Mouse (Mus musculus): ENCODE measurements around the gene Gm6993. TPM values are rescaled to one million over a fixed set of nuclear protein-coding genes. Genes with fewer than 3 reads are reported as not detected.

Gene Gm6993
- polyA plus RNA-seq, 1 experiment from 2014 or later: not detected

- WGBS: 94% methylated on average over 6 of the region's 6 CpGs
- H3K4me3 ChIP-seq (ENCODE audit: low read depth, low read length): no peak overlapping the region
- ATAC-seq (ENCODE audit: low read depth): no peak
- H3K9ac ChIP-seq (replicated peaks; ENCODE audit: low read depth, low read length): no peak overlapping the region
- H3K4me2 ChIP-seq (ENCODE audit: low read depth, low read length): no peak overlapping the region
- H3K9me3 ChIP-seq (ENCODE audit: control insufficient read depth, low read length): no peaks in the 10 kb centered on the region
- H3K27ac ChIP-seq (ENCODE audit: low read depth, low read length): no peak overlapping the region
- H3K4me1 ChIP-seq (ENCODE audit: control insufficient read depth, insufficient read depth, low read length): no peaks in the 10 kb centered on the region
- H3K36me3 ChIP-seq (ENCODE audit: control insufficient read depth, insufficient read depth, low read length): no peaks in the 10 kb centered on the region
- H3K27me3 ChIP-seq (ENCODE audit: control insufficient read depth, insufficient read depth, low read length): no peaks in the 10 kb centered on the region
Observed at GRCm38 (mm10) chr12:31235018-31235417, 5.6 kb upstream of the Gm6993 start.

DNA sequence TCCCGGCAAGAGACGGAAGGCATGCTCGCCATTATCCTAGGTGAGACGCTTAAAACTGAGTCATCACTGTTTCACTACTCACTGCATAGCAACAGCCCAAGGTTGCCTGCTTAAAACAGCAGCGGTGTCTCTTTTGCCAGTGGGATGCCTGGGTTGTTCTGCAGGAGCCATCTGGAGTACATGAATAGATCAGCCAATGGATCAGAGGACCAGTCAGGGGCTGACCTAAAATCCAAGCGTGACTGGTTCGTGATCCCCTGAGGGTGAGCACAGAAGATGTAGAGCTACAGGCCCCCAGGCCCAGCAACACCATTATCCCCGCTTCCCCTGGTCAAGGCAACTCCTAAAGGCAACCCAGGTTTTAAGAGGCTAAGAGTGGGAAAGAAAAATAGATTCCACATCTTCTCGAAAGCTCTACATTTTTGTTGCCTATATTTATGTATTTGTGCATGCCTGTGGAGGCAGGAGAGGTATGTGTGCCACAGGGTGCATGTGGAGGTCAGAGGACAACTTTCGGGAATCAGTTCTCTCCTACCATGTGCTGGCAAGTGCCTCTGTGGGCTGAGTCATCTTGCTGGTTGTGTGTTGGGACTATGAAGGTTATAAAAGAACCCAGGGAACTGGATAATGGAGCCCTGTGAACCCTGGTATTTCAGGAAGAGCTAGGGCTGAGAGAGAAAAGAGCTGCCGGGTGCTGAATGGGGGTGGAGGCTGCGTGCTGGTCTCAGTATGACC, 3.5 kb upstream of the Gm6993 start:
- H3K4me2 ChIP-seq (ENCODE audit: low read depth, low read length): no peak overlapping the region
- no peak for ATAC-seq (ENCODE audit: low read depth)
- no peak overlapping the region for H3K9ac ChIP-seq (replicated peaks; ENCODE audit: low read depth, low read length)
- WGBS: 60% methylated on average over 12 of the region's 12 CpGs
- no peak overlapping the region for H3K4me3 ChIP-seq (ENCODE audit: low read depth, low read length)
- H3K27me3 ChIP-seq (ENCODE audit: control insufficient read depth, insufficient read depth, low read length): no peaks in the 10 kb centered on the region
- H3K9me3 ChIP-seq (ENCODE audit: control insufficient read depth, low read length): no peaks in the 10 kb centered on the region
- H3K27ac ChIP-seq (ENCODE audit: low read depth, low read length): no peak overlapping the region
- no peaks in the 10 kb centered on the region for H3K36me3 ChIP-seq (ENCODE audit: control insufficient read depth, insufficient read depth, low read length)
- no peaks in the 10 kb centered on the region for H3K4me1 ChIP-seq (ENCODE audit: control insufficient read depth, insufficient read depth, low read length)

DNA sequence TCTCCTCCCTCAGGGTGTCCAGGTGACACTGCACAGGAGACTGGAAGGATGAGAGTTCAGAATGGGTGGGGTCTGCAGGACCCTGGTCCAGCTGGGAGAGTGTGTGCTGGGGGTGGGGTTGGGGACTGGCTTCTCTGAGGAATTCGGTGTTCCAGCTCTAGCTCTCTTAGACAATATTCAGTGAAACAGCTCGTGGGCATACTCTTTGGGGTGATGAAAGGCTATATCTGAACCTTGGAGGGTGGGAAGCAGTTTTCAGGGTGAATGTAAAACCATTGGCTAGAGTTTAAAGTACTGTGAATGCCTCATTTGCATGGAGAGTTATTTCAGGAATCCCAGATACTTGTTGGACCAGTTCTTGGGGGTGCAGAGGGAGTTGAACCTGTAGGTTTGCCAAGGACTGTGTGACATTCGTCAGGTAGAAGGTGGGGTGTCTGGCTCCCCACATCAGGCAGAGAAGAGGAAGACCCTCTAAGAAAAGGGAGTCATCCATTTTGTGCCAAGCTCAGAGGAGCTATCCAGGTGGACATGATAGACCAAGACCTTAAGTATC, 1.5 kb upstream of the Gm6993 start:
- ATAC-seq (ENCODE audit: low read depth): no peak
- Histone ChIP-seq H3K4me1 (ENCODE audit: control insufficient read depth, insufficient read depth, low read length) (no peaks in the 10 kb centered on the region), H3K27ac (ENCODE audit: low read depth, low read length) (no peak overlapping the region), H3K27me3 (ENCODE audit: control insufficient read depth, insufficient read depth, low read length) (no peaks in the 10 kb centered on the region), H3K9me3 (ENCODE audit: control insufficient read depth, low read length) (no peaks in the 10 kb centered on the region), H3K9ac (replicated peaks; ENCODE audit: low read depth, low read length) (no peak overlapping the region), H3K4me2 (ENCODE audit: low read depth, low read length) (no peak overlapping the region), H3K4me3 (ENCODE audit: low read depth, low read length) (no peak overlapping the region), H3K36me3 (ENCODE audit: control insufficient read depth, insufficient read depth, low read length) (no peaks in the 10 kb centered on the region)
- 88% methylated on average over 3 of the region's 3 CpGs for WGBS

DNA sequence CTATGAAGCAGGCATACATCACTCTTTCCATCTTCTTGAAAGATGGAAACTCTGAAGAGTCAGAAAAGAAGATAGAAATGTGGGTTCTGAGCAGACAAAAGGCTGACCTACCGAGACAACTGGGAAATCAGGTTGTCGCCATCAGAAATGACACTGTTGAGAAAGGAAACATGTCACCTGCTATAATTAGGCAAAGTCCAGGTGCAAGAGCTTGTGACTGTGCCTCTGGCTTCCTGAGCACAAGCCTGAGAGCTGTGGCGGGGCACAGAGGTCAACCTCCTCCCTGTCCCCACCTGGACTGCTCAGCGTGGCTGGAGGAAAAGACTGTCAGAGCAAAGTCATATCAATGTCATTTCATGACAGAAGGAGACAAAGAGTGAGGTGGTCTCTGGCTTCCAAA, 772 bp upstream of the Gm6993 start:
- H3K4me3 ChIP-seq (ENCODE audit: low read depth, low read length): no peak overlapping the region
- no peak overlapping the region for H3K4me2 ChIP-seq (ENCODE audit: low read depth, low read length)
- no peak for ATAC-seq (ENCODE audit: low read depth)
- no peaks in the 10 kb centered on the region for H3K4me1 ChIP-seq (ENCODE audit: control insufficient read depth, insufficient read depth, low read length)
- no peaks in the 10 kb centered on the region for H3K36me3 ChIP-seq (ENCODE audit: control insufficient read depth, insufficient read depth, low read length)
- H3K9ac ChIP-seq (replicated peaks; ENCODE audit: low read depth, low read length): no peak overlapping the region
- no peaks in the 10 kb centered on the region for H3K27me3 ChIP-seq (ENCODE audit: control insufficient read depth, insufficient read depth, low read length)
- 89% methylated on average over 4 of the region's 4 CpGs for WGBS
- H3K27ac ChIP-seq (ENCODE audit: low read depth, low read length): no peak overlapping the region
- no peaks in the 10 kb centered on the region for H3K9me3 ChIP-seq (ENCODE audit: control insufficient read depth, low read length)

- H3K27ac ChIP-seq (ENCODE audit: low read depth, low read length): no peak overlapping the region
- no peaks in the 10 kb centered on the region for H3K9me3 ChIP-seq (ENCODE audit: control insufficient read depth, low read length)
- H3K36me3 ChIP-seq (ENCODE audit: control insufficient read depth, insufficient read depth, low read length): no peaks in the 10 kb centered on the region
- ATAC-seq (ENCODE audit: low read depth): no peak
- H3K4me3 ChIP-seq (ENCODE audit: low read depth, low read length): no peak overlapping the region
- no peaks in the 10 kb centered on the region for H3K4me1 ChIP-seq (ENCODE audit: control insufficient read depth, insufficient read depth, low read length)
- 80% methylated on average over 6 of the region's 6 CpGs for WGBS
- no peak overlapping the region for H3K9ac ChIP-seq (replicated peaks; ENCODE audit: low read depth, low read length)
- no peaks in the 10 kb centered on the region for H3K27me3 ChIP-seq (ENCODE audit: control insufficient read depth, insufficient read depth, low read length)
- no peak overlapping the region for H3K4me2 ChIP-seq (ENCODE audit: low read depth, low read length)
Observed at GRCm38 (mm10) chr12:31241595-31242342, 1.2 kb downstream of the Gm6993 start.

DNA sequence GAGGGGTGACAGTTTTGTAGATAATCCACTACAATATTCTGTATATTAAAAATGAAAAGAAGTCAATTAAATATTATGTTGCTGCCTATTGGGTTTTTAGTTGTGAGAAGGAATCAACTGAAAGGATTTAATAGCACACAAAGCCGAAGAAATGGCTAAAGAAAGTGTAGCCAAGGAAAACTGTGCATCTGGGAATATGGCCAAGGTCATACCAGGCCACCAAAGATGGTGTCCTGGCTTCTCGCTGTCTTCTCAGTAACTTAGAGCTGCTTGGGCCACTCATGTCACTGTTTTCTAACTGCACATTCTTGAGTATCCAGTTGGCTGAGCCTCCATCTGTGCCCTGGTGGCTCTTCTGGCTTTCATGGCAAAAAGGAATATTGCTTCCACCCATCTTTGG, 3.4 kb downstream of the Gm6993 start:
- H3K9me3 ChIP-seq (ENCODE audit: control insufficient read depth, low read length): no peaks in the 10 kb centered on the region
- no peak for ATAC-seq (ENCODE audit: low read depth)
- WGBS: 85% methylated on average over 2 of the region's 2 CpGs
- no peaks in the 10 kb centered on the region for H3K27me3 ChIP-seq (ENCODE audit: control insufficient read depth, insufficient read depth, low read length)
- H3K27ac ChIP-seq (ENCODE audit: low read depth, low read length): no peak overlapping the region
- no peak overlapping the region for H3K4me3 ChIP-seq (ENCODE audit: low read depth, low read length)
- no peak overlapping the region for H3K4me2 ChIP-seq (ENCODE audit: low read depth, low read length)
- H3K36me3 ChIP-seq (ENCODE audit: control insufficient read depth, insufficient read depth, low read length): no peaks in the 10 kb centered on the region
- no peaks in the 10 kb centered on the region for H3K4me1 ChIP-seq (ENCODE audit: control insufficient read depth, insufficient read depth, low read length)
- no peak overlapping the region for H3K9ac ChIP-seq (replicated peaks; ENCODE audit: low read depth, low read length)

DNA sequence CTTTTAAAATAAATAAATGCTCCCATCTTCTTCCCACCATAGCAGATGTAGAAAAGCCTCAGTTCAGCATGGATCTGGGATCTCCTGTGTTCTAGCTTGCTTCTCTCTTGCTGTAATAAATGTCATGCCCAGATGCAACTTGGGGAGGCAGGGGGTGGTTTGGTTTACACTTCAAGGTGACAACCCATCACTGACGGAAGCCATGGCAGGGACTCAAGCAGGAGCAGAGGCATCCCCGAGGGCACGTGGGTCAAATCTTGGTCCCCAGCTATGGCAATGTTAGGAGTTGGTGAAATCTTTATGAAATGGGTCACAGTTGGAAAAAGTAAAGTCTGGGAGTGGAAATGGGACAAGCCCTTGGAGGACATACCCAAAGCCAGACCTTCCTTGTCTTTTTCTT, 4.1 kb downstream of the Gm6993 start:
- whole genome bisulfite sequencing: 93% methylated on average over 3 of the region's 3 CpGs
- no peak overlapping the region for H3K9ac ChIP-seq (replicated peaks; ENCODE audit: low read depth, low read length)
- no peaks in the 10 kb centered on the region for H3K36me3 ChIP-seq (ENCODE audit: control insufficient read depth, insufficient read depth, low read length)
- no peak overlapping the region for H3K4me3 ChIP-seq (ENCODE audit: low read depth, low read length)
- H3K27ac ChIP-seq (ENCODE audit: low read depth, low read length): no peak overlapping the region
- H3K9me3 ChIP-seq (ENCODE audit: control insufficient read depth, low read length): no peaks in the 10 kb centered on the region
- no peak overlapping the region for H3K4me2 ChIP-seq (ENCODE audit: low read depth, low read length)
- H3K4me1 ChIP-seq (ENCODE audit: control insufficient read depth, insufficient read depth, low read length): no peaks in the 10 kb centered on the region
- no peak for ATAC-seq (ENCODE audit: low read depth)
- H3K27me3 ChIP-seq (ENCODE audit: control insufficient read depth, insufficient read depth, low read length): no peaks in the 10 kb centered on the region

DNA sequence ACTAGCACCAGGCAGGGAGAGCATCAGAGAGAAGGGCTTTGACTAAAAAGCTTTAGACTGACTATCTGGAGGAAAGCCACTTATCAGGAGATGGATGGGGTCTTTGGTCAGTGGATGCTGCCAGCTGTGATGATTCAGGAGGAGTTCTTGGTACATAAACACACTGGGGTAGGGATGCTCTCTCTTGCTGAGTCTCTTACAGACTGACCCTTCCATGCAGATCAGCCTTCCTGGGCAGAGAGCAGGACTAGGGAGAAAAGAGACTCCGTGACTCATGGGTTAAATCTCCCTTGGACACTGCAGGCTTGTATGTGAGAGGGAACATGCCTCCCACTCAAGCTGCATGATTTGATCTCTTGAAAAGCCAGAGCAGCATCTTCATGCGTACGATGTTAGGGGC, 5.6 kb downstream of the Gm6993 start:
- no peaks in the 10 kb centered on the region for H3K36me3 ChIP-seq (ENCODE audit: control insufficient read depth, insufficient read depth, low read length)
- WGBS: 70% methylated on average over 3 of the region's 3 CpGs
- no peak overlapping the region for H3K27ac ChIP-seq (ENCODE audit: low read depth, low read length)
- ATAC-seq (ENCODE audit: low read depth): no peak
- H3K4me3 ChIP-seq (ENCODE audit: low read depth, low read length): no peak overlapping the region
- H3K27me3 ChIP-seq (ENCODE audit: control insufficient read depth, insufficient read depth, low read length): no peaks in the 10 kb centered on the region
- no peaks in the 10 kb centered on the region for H3K4me1 ChIP-seq (ENCODE audit: control insufficient read depth, insufficient read depth, low read length)
- no peak overlapping the region for H3K4me2 ChIP-seq (ENCODE audit: low read depth, low read length)
- H3K9ac ChIP-seq (replicated peaks; ENCODE audit: low read depth, low read length): no peak overlapping the region
- H3K9me3 ChIP-seq (ENCODE audit: control insufficient read depth, low read length): no peaks in the 10 kb centered on the region

DNA sequence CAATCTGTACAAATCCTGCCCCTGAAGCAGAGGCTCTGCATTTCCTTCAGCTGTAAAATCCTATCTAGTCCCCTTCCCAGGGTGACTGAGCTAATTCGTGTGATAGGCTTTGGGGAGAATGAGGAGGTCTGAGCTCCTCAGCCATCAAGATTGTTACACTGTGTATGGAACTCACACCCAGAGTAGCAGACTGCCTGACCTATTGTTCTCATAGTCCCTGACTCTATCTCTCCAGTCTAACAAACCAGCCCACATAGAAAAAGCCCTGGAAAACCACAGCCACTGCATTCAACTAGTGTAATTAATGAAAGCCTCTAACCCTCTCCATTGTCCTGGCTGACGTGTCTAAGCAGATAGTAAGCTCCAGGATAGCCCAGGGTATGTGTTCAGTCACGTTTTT, 6.0 kb downstream of the Gm6993 start:
- no peak overlapping the region for H3K27ac ChIP-seq (ENCODE audit: low read depth, low read length)
- no peak overlapping the region for H3K4me3 ChIP-seq (ENCODE audit: low read depth, low read length)
- H3K9me3 ChIP-seq (ENCODE audit: control insufficient read depth, low read length): no peaks in the 10 kb centered on the region
- H3K4me1 ChIP-seq (ENCODE audit: control insufficient read depth, insufficient read depth, low read length): no peaks in the 10 kb centered on the region
- 26% methylated on average over 3 of the region's 3 CpGs for WGBS
- no peak overlapping the region for H3K9ac ChIP-seq (replicated peaks; ENCODE audit: low read depth, low read length)
- 0 out of 2 replicates have a peak, but pooled peaks have one; percentile 49 for ATAC-seq (ENCODE audit: low read depth)
- no peaks in the 10 kb centered on the region for H3K36me3 ChIP-seq (ENCODE audit: control insufficient read depth, insufficient read depth, low read length)
- no peak overlapping the region for H3K4me2 ChIP-seq (ENCODE audit: low read depth, low read length)
- H3K27me3 ChIP-seq (ENCODE audit: control insufficient read depth, insufficient read depth, low read length): no peaks in the 10 kb centered on the region
